Mouse (Mus musculus): ENCODE measurements at regions not wholly inside any gene's neighbourhood (a gene's known extent, or its start where the extent isn't known, plus 50 kb on each side); places are given as distances from the start of the nearest gene placed in this dataset.
A peak's percentile ranks its signal among the peaks of the same experiment; 100 is the strongest.

- no peak for DNase-seq (ENCODE audit: low spot score)
Observed at GRCm38 (mm10) chr11:30372924-30373323, 98.7 kb downstream of the 4930505A04Rik start.

GRCm38 (mm10) chr11:30371963-30372362 is 99.7 kb downstream of the 4930505A04Rik start:
- no peak for DNase-seq (ENCODE audit: low spot score)

- no peak for DNase-seq (ENCODE audit: low spot score)
Observed at GRCm38 (mm10) chr11:30369601-30370240, 101.7 kb upstream of the Sptbn1 start.

- peak; percentile 59 for DNase-seq (ENCODE audit: low spot score)
Observed at GRCm38 (mm10) chr11:30367373-30368225, 99.6 kb upstream of the Sptbn1 start.

- DNase-seq (ENCODE audit: low spot score), result no peak
Observed at GRCm38 (mm10) chr11:30366491-30366890, 98.5 kb upstream of the Sptbn1 start.

GRCm38 (mm10) chr11:30364993-30365392 is 97.0 kb upstream of the Sptbn1 start:
- DNase-seq (ENCODE audit: low spot score), result no peak

GRCm38 (mm10) chr11:30364591-30364990 is 96.6 kb upstream of the Sptbn1 start:
- DNase-seq (ENCODE audit: low spot score), result no peak

- DNase-seq (ENCODE audit: low spot score), result no peak
Observed at GRCm38 (mm10) chr11:30358196-30358595, 90.2 kb upstream of the Sptbn1 start.

GRCm38 (mm10) chr11:30355356-30355755 is 87.4 kb upstream of the Sptbn1 start:
- no peak for DNase-seq (ENCODE audit: low spot score)

- no peak for DNase-seq (ENCODE audit: low spot score)
Observed at GRCm38 (mm10) chr11:30326371-30326770, 58.4 kb upstream of the Sptbn1 start.
